Mouse (Mus musculus): ENCODE results near the gene Abhd15.

Gene Abhd15

DNA sequence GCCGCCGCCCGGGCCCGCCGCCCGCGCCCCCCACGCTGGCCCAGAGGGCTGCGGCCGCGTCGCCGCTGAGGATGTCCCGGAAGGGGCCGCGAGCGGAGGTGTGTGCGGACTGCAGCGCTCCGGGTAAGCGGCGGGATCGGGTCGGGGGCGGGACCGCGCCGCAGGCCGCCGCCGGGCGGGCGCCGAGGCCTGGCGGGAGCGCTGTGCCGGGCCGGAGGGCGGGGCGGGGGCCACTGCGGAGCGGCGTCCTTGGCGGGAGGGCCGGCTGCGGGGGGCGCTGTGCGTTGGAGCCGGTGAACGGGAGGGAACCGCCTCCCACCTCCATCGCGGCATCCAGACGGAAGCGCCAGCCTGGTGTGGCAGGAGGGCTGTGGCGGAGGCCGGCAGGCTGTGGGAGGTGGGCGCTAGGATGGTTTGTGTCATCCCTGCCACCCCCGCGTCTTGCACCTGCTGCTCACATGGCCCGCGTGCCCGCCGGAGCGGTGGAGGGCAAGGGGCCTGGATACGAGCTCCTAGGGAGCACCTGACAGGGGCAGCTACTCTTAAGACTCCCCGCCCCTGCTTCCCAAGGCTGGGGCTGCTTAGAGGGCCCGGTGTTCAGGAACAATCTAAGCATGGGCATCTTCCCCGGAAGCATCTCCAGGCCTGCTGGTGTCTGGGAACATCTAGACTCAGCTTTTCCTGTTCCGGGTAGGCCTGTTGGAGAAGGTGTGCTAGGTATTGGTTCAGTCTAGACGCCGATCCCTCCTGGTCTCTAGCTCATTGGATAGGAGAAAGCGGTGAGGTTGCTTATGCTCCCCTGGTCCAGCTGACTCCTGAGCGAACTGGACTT is 21.2 kb upstream of the Abhd15 start, which contains the start of gene Git1:
Gene Git1 (plus strand): TSS at position 51 of the 832 bp plus-strand sequence.
- peak; percentile 48 to 52 for DNase-seq

DNA sequence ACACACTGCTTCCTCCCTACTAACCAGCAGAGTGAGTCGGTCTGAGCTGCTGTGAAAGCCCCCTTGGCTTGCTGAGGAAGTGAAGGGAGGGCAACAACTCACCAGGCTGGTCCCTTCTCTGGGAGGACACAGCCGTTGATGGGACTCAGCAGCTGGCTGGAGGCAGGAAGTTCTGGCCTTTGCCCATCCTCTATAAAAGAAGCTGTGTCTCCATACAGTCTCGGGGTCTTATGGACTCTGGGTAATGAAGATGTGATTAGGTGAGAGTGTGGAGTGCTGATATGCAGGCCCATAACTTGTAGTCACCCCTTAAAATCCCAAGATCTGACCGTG is 20.6 kb upstream of the Abhd15 start:
- DNase-seq, result no peak

DNA sequence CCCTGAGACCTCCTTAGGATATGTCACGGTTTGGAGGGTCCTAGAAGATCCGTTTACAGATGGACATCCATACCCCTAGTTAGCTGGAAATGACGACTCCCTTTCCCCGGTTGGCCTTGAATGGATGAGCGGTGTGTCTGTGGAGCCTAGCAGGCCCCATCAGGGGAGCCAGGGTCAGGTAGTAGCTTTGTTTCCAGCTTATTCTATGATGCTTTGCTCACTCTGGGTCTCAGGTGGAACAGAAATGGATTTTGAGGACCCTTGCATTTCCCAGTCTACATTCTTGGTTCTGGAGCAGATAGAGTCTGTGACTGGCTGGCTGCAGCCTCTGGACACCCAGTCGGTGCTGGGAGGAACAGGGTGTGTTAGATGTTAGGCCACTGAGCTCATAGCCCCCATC is 20.1 kb upstream of the Abhd15 start:
- no peak for DNase-seq

- DNase-seq, result no peak
Observed at GRCm38 (mm10) chr11:77495507-77495906, 19.4 kb upstream of the Abhd15 start.

- peak; percentile 85 to 91 for DNase-seq
Observed at GRCm38 (mm10) chr11:77497341-77497756, 17.6 kb upstream of the Abhd15 start.

DNA sequence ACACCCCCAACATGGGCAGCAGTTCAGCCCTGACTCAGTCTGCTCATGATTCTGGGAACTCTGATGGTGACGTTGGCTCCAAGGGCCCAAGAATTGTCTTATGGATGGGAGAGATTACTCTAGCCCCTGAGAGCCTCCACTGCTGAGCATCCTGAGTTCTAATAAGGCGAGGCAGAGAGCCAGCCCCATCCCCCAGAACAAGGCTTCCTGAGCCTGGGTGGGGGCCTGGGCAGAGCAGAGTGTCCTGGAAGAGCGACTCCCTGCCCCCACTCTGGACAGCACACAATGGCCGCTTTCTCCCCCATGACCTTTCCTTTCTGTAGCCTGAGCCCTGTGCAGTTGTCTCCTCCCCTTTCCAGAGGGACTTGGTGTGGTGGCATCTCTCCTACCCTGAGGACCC is 17.1 kb upstream of the Abhd15 start:
- peak; percentile 62 to 75 for DNase-seq

DNA sequence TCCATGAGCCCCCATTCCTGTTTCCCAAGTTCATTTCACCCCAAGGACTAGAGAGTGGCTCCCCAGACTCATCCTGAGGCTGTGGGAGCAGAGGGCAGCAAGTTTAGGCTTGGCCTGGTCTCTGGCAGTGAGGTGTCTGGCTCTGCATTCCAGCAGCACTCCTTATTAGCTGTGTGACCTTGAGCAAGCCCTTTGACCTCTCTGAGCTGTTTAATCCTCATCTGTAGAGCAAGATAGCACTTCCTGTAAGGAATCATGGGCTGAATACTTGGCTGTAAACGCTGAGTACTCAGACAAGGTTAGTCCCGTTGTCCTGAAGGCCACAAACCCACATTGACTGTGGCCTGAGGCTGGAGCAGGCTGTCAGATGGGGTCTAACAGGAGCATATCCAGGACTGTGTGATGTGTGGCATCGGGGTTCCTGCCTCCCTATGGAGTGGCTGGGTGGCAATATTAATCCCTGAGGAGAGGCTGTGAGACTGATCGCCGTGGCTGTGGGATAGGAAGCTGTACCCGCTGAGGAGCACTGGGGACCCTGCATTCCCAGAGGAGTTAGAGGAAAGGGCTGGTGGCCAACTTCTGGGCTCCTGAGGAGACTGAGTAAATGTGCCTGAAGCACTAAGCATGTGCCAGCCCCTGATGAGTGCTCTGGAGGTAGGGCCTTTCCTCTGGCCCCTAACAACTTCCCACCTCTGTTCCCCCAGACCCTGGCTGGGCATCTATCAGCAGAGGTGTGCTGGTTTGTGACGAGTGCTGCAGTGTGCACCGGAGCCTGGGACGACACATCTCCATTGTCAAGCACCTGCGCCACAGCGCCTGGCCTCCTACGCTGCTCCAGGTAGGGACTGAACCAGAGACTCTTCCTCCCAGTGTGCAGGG is 16.4 kb upstream of the Abhd15 start:
- DNase-seq, result no peak

- no peak for DNase-seq
Observed at GRCm38 (mm10) chr11:77499354-77499753, 15.6 kb upstream of the Abhd15 start.

DNA sequence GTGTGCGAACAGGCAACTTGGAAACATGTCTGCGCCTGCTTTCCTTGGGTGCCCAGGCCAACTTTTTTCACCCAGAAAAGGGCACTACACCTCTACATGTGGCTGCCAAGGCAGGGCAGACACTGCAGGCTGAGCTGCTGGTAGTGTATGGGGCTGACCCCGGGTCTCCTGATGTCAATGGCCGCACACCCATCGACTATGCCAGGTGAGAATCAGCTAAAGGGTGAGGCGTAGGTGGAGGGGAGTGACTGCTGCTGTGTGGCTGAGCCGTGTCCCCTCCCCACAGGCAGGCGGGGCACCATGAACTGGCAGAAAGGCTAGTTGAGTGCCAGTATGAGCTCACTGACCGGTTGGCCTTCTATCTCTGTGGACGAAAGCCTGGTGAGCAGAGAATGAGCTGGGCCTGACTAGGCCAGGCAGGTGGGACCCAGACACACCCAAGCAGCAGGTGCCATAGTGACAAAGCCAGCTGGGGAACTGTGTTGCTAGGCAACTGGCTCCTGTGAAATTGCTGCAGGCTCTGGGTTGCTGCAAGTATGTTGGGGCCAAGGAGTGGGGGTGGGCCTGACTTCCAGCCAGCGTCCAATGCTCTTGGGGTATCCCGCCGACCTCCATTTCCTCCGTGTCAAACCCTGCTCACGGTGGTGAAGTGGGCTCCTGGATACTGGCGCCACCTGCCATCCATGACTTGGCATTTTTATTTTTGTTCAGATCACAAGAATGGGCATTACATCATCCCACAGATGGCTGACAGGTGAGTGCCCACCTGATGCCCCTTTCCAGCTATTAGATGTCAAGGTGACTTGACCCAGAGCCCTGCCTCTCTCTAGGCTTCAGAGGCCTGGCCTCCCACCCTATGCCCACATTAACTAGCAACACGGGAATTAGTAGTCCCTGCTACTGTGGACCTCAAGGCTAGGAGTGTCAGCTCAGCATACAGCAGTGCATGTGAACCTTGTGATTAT is 14.3 kb upstream of the Abhd15 start:
- DNase-seq, result no peak

- DNase-seq, result peak; percentile 75 to 80
Observed at GRCm38 (mm10) chr11:77501392-77501791, 13.5 kb upstream of the Abhd15 start.

GRCm38 (mm10) chr11:77501971-77502370 is 12.9 kb upstream of the Abhd15 start:
- no peak for DNase-seq

GRCm38 (mm10) chr11:77502481-77502880 is 12.4 kb upstream of the Abhd15 start:
- DNase-seq, result no peak

GRCm38 (mm10) chr11:77503511-77503910 is 11.4 kb upstream of the Abhd15 start:
- peak in 1 of 2 experiments; percentile 56 for DNase-seq

- no peak for DNase-seq
Observed at GRCm38 (mm10) chr11:77504377-77504776, 10.5 kb upstream of the Abhd15 start.

- DNase-seq, result no peak
Observed at GRCm38 (mm10) chr11:77505291-77505980, 9.5 kb upstream of the Abhd15 start.

DNA sequence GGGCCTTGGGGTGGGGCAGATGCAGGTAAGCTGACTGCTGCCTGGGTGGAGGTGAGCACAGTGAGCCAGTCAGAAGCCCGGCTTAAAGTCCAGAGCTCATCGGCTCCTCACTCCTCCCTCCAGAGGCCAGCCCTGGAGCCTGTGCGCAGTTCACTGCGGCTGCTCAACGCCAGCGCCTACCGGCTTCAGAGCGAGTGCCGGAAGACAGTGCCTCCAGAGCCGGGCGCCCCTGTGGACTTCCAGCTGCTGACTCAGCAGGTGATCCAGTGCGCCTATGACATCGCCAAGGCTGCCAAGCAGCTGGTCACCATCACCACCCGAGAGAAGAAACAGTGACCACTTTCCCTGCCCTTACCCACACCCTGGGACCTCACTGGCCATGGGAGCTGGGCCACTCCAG is 8.6 kb upstream of the Abhd15 start:
- DNase-seq, result no peak

DNA sequence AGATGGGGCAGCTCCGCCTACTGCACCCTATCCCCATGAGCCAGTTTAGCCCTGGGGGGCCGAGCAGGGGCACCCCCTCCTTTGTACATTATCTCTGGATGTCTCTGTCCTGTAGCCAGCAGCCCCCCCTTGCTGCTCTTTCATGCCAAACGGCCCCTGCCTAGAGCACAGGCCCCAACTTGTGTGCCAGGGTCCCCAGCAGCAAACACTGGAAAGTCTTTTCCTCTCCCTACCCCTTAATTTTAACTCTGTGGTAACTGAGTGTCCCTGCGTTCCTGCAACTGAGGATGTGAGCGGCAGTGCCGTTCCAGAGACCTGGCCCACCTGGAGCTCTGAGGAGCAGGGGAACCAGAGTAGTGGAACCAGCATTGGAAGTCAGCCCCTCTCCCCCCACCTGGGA is 8.0 kb upstream of the Abhd15 start:
- DNase-seq, result no peak

DNA sequence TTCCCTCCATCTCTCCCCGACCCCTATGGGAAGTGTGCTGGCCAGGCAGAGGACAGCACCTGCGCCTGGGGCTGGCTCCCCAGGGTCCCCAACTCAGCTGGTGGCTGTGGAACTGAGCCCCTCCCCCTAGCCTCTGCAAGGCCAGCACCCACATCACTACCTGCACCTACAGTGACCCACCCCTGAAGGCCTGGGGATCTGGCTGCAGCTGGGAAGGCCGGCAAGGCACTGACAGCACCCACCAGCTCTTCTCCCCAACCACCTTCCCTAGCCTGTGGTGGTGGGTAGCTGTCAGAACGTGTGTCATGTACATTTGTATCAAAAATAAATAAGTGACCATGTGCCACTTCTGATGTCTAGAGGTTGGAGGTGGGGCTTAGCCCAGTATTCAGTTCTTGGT is 7.5 kb upstream of the Abhd15 start:
- DNase-seq, result no peak

- DNase-seq, result peak; percentile 82 to 88
Observed at GRCm38 (mm10) chr11:77508068-77509021, 6.6 kb upstream of the Abhd15 start.

- DNase-seq, result no peak
Observed at GRCm38 (mm10) chr11:77511336-77511735, 3.6 kb upstream of the Abhd15 start.

All from lung, adult 18-20 months (tissue).